Mouse (Mus musculus): ENCODE data around the gene Elane. TPM values are rescaled to one million over a fixed set of nuclear protein-coding genes. Genes with fewer than 3 reads are reported as not detected.

The Elane gene
- total RNA-seq, 2 experiments from 2014 or later = 1.9 TPM; not detected in 1

DNA sequence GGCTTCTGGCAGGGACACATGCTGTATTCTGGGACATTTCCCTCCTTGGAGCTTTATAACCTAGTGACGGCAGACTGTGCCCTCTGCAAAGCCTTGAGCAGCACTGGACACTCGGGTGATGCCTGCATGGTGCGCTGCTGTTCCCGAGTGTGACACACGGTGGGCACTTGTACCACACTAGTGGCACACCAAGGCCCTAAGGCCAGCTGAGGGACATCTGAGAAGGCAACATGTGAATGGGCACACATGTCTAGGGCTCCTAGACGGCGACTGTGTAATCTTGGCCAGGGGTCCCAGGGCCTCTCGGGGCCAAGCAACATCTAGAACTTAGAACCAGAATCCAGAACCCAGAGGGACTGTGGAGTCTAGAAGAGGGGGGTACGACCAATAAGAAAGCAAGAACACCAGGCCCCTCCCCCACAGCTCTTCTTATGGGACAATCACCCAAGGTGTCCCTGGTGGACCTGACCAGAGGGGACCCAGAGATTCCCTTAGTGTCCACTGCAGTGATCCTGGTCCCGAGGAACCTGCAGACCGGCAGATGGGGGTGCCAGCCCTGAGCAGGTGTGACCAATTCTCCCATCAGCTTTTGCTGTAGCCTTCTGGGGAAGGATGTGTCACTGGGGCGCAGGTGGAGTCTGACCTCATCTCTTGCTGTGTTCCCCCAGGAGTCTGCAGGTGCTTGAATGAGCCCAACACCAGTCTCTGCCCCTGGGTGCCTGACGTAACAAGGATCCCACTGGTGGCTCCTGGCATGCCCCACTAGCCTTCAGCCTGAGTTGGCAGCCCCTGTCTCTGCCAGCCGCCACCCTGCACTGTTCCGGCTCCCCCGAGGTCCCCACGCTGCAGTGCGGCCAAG lies 44.1 kb downstream of the Elane start:
- DNase-seq = no peak

DNA sequence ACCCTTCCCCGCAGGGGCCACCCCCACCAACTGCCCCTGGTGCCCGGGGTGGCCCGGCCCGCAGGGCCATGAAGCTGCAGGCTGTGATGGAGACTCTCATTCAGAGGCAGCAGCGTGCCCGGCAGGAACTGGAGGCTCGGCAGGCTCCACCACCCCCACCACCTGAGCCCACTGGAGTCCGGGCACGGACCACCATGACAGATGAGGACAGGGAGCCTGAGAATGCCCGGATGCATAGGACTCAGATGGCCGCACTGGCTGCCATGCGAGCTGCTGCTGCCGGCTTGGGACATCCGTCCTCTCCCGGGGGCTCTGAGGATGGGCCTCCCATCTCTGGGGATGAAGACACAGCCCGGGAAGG lies 44.8 kb downstream of the Elane start:
- no peak for DNase-seq

DNA sequence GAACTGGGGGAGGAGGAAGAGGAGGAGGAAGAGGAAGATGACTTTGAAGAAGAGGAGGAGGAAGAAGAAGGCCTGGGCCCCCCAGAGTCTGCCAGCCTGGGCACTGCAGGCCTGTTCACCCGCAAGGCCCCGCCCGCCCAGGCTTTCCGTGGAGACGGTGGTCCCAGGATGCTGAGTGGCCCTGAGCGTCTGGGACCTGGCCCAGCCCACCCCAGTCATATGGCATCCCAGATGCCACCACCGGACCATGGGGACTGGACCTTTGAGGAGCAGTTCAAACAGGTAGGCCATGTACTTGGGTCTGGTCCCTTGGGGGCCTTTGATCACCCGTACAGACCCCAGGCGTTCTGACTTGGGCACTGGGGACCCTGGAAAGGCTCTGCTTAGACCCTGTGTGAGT lies 45.8 kb downstream of the Elane start:
- DNase-seq = no peak

DNA sequence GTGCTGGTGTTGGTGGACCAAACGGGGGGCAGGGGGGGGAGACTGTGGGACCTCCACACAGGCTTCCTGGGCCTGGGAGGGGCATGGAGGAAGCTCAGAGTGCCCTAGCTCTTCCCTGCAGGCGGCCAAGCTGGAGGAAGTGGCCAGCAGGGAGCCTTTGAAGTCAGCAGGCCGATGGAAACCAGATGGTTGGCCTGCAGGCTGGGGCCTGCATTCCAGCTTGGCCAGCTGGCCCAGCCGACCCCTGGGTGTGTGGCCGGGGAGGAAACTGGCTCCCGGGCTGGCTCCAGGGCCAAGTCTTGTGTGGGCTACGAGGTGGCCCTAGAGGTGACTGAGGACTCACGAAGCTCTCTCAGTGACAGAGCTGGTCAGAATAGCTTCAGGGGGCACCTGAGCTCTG lies 46.7 kb downstream of the Elane start:
- DNase-seq = peak; percentile 80

DNA sequence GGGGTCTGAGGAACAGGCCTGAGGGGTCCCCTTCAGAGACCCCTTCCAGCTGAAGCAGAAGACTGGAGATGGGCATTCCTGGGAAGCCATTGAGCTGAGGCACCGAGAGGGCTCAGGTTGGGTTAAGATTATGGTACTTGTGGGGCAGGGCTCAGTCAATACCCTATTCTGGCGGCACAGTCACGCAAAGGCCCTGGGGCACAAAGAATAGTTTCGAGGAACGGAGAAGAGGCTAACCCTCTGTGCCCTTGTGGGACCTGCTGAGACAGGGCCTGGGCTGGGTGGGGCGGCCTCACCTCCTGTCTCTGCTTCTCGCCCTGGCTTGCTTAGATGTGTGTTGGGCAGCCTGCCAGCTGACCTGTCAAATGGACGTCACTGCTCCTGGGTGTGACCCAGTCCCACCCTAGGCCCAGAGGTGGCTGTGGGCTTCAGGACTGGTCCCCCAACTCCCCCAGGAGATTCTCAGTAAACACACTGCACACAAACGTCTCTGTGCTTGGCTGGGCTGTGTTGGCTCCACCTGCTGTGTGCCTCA lies 47.2 kb downstream of the Elane start:
- DNase-seq = peak; percentile 48

DNA sequence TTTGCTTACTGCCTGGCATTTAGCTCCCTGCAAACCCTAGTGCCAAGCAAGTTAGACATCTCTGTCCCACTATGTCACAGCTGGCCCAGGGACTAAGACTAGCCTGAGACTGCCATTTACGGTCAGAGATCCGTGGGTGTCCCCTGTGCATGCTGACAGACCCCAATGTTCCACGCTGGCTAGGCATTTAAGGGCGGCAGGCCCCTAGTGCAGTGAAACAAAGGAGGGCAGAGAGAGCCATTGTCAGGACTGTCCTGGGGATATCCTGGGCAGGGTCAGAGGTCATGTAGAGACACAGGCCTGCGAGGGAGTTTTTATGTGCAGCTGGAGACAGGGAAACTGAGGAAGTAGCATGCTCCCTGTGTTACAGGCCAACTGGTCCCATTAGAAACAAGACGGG lies 47.8 kb downstream of the Elane start:
- no peak for DNase-seq

DNA sequence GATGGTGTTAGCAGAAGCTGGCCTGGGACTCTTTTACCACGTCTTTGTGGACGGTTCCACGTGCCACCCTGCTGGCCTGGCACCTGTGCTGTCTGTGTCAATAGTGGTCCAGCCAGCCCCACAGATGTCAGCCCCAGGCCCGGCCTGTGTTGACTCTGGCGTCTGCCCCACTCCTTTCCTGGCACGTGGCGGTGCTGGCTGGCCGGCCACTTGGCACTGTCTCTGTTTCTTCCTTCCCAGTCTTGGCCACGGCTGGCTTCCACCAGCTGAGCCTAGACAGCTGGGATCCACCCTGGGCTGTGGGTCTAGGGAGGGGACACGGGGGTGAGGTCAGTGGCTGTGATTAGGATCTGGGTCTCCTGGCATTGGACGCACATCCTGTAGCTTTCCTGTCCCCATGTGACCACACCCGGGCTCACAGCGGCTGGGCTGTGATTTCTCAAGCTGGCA lies 48.2 kb downstream of the Elane start:
- peak; percentile 90 for DNase-seq

DNA sequence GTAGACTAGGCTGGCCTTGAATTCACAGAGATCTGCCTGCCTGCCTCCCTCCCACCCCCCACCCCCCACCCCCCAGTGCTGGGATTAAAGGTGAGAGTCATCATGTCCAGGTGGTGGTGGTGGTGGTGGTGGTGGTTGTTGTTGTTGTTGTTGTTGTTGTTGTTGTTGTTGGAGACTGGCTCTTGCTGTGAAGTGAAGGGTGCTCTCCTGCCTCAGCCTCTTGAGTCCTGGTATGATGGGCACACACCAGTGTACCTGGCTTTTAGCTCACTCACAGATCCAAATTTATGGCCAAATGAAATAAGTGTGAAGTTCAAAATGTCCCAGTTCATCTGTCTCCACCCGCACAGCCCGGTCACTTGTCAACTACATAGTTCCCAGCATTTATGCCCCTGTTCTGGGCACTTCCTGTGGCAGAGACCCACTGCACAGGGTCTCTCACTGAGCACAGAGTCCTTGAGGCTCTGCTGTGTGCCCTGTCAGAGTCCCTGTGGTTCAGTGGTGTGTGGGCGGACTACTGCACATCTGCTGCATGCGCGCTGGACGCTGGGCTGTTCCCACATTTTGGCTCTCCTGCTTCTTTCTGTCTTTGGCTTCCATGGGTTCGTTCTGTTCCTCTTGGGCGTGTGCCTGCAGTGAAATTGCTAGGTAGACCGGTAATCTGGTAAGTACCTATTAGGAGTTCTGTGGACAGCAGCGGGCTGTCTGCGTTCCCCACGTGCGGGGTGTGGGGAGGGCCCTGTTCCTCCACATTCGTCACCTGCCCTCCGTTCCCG lies 48.9 kb downstream of the Elane start:
- no peak for DNase-seq

DNA sequence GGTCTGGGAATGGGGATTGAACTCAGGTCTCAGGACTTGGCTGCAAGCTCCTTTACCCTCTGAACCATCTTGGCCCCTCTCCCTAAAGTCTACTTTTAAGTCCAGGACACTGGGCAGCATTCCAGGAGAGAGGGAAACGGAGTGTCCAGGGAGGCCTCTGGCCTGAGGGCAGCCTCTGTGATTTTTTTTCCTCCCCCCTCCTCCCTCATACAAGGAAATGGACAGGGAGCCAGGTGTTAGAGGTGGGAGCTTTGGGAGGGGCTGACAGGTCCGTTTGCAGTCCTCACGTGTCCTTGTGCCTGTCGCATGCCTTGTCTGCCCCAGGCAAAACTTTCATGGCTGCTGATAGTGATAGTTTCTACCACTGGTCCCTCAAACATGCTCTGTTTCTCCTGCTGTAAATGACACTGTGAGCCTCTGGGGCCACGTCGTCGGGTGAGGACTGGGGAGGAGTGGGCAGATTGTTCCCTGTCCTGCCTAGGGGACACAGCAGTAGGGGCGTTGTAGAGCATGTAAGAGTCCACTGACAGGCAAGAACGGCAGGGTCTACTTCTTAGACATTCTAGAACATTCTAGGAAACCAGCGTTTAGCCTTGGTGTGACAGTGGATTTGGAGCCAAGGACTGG lies 50.4 kb downstream of the Elane start:
- DNase-seq = no peak

DNA sequence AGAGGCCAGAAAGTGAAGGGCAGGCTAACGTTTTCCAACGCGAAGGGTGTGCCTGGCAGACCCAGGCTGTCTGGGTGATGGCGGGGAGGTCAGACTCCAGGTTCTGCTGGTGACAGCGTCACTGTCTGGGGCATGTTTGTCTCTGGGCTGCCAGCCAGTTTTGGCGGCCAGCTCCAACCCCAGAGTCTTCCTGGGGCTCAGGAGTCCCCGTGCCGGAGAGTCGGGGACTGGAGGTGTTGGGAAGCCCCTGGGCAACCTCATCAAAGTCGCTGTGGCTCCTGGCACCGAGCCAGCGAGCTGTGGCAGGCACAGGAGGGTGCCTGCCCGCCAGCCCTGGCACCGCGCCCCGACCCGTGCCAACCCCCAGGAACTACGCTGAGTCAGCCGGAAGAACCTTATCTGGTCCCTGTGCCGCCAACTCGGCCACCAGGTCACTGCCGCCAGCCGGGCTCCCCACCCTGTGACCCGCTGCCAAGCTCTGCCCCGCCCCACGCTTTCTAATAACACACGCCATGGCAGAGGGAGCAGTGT lies 50.9 kb downstream of the Elane start:
- peak; percentile 72 for DNase-seq

Small RNAs within 50 kb of the gene (microRNA-seq; reads per million reads assigned to microRNA genes)
- gene Mir6910 = 0 to 0.25 reads per million in 2 experiments

Other genes with a start within 250 kb of the Elane start
- gene Shc2, start 248.3 kb upstream of the Elane start, total RNA-seq (2021) = 1 to 10 TPM; 2.7 to 5.3 TPM
- gene Odf3l2, start 240.5 kb upstream of the Elane start, total RNA-seq (2021) = under 1 TPM; 0.26 to 0.97 TPM
- gene Madcam1, start 221.7 kb upstream of the Elane start, total RNA-seq (2021) = not detected
- 10 to 100 TPM; 18.3 to 18.7 TPM for gene Tpgs1, start 216.9 kb upstream of the Elane start, total RNA-seq (2021)
- gene Cdc34, start 204.1 kb upstream of the Elane start, total RNA-seq (2021) = 100 to 1,000 TPM; 265 to 287 TPM
- gene Gzmm, start 197.2 kb upstream of the Elane start, total RNA-seq (2021) = 1 to 10 TPM; 2.3 to 2.7 TPM
- gene Bsg, start 181.8 kb upstream of the Elane start, total RNA-seq (2021) = 100 to 1,000 TPM; 420 to 439 TPM
- gene Hcn2, start 169.6 kb upstream of the Elane start, total RNA-seq (2021) = under 1 TPM; 0.86 to 0.96 TPM
- 10 to 100 TPM; 20.8 to 24.6 TPM for gene Polrmt, start 139.7 kb upstream of the Elane start, total RNA-seq (2021)
- gene Fgf22, start 131.2 kb upstream of the Elane start, total RNA-seq (2021) = not detected
- gene Rnf126, start 119.3 kb upstream of the Elane start, total RNA-seq (2021) = 10 to 100 TPM; 35.2 to 36.1 TPM
- gene Fstl3, start 109.0 kb upstream of the Elane start, total RNA-seq (2021) = 1 to 10 TPM; 1.1 to 1.6 TPM
- gene Prss57, start 95.3 kb upstream of the Elane start, total RNA-seq (2021) = under 1 TPM in 1 of 2 experiments, not detected in 1; 0.11 TPM
- gene Palm, start 92.7 kb upstream of the Elane start, total RNA-seq (2021) = 10 to 100 TPM; 26.6 to 36.8 TPM
- under 1 TPM in 1 of 2 experiments, not detected in 1; 0.54 TPM for gene Misp, start 65.3 kb upstream of the Elane start, total RNA-seq (2021)
- gene Ptbp1, start 31.8 kb upstream of the Elane start, total RNA-seq (2021) = 100 to 1,000 TPM in 1 of 2 experiments, 10 to 100 TPM in 1; 75.2 to 110 TPM
- 1 to 10 TPM in 1 of 2 experiments, not detected in 1; 2.1 TPM for gene Prtn3, start 11.8 kb upstream of the Elane start, total RNA-seq (2021)
- 1 to 10 TPM in 1 of 2 experiments, under 1 TPM in 1; 0.49 to 1.6 TPM for gene Plppr3, start 11.6 kb upstream of the Elane start, total RNA-seq (2021)
- gene Cfd, start 4.6 kb downstream of the Elane start, total RNA-seq (2021) = 10 to 100 TPM; 21.5 to 22.8 TPM
- gene Med16, start 22.7 kb downstream of the Elane start, total RNA-seq (2021) = 10 to 100 TPM; 39.6 to 43.8 TPM
- not detected for gene Gm26602, start 24.6 kb downstream of the Elane start, total RNA-seq (2021)
- gene Kiss1r, start 30.7 kb downstream of the Elane start, total RNA-seq (2021) = under 1 TPM; 0.23 to 0.59 TPM
- 100 to 1,000 TPM; 101 to 108 TPM for gene R3hdm4, start 35.0 kb downstream of the Elane start, total RNA-seq (2021)
- gene Arid3a, start 40.8 kb downstream of the Elane start, total RNA-seq (2021) = 1 to 10 TPM; 2.6 to 4.1 TPM
- 10 to 100 TPM; 18.0 to 21.8 TPM for gene Wdr18, start 73.9 kb downstream of the Elane start, total RNA-seq (2021)
- gene Grin3b, start 84.5 kb downstream of the Elane start, total RNA-seq (2021) = under 1 TPM; 0.14 to 0.38 TPM
- 10 to 100 TPM; 85.5 to 90.8 TPM for gene Tmem259, start 98.1 kb downstream of the Elane start, total RNA-seq (2021)
- 10 to 100 TPM; 26.1 to 38.6 TPM for gene Cnn2, start 102.3 kb downstream of the Elane start, total RNA-seq (2021)
- gene Abca7, start 110.2 kb downstream of the Elane start, total RNA-seq (2021) = 1 to 10 TPM; 3.2 to 4.2 TPM
- gene Arhgap45, start 130.4 kb downstream of the Elane start, total RNA-seq (2021) = 1 to 10 TPM; 2.0 to 3.5 TPM
- 10 to 100 TPM; 62.1 to 62.7 TPM for gene Polr2e, start 153.5 kb downstream of the Elane start, total RNA-seq (2021)
- 100 to 1,000 TPM; 380 to 398 TPM for gene Gpx4, start 160.9 kb downstream of the Elane start, total RNA-seq (2021)
- gene Sbno2, start 219.3 kb downstream of the Elane start, total RNA-seq (2021) = 10 to 100 TPM in 1 of 2 experiments, 1 to 10 TPM in 1; 7.7 to 11.6 TPM
- 100 to 1,000 TPM; 105 to 110 TPM for gene Stk11, start 229.6 kb downstream of the Elane start, total RNA-seq (2021)

Data from gastrocnemius, postnatal 10 days (tissue).